Mouse (Mus musculus): Measurements from ENCODE around the gene Olfr1454. TPM values are rescaled to one million over a fixed set of nuclear protein-coding genes. Genes with fewer than 3 reads are reported as not detected.

The Olfr1454 gene
- not detected in 2 replicates for total RNA-seq (2023)

DNA sequence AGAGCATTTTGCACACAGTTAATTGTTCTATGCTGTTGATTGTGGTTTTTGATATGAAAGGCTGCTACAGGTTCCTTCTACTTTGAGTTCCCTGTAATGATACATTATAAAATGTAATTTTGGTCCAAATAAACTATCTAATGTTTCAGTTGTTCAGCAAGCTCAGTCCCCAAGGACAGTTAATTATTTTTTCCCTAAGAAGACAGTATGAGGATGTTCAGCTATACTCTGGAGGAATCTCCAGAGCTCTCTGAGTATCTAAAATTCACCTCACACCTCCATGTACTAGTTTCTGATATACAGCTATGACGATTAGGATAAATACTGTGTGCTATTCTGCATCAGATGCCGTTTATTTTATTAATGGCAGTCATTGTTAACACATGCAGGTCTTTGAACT, at the start of gene Olfr1454:
Gene Olfr1454 (plus strand): TSS at position 301 of the 400 bp plus-strand sequence.

DNA sequence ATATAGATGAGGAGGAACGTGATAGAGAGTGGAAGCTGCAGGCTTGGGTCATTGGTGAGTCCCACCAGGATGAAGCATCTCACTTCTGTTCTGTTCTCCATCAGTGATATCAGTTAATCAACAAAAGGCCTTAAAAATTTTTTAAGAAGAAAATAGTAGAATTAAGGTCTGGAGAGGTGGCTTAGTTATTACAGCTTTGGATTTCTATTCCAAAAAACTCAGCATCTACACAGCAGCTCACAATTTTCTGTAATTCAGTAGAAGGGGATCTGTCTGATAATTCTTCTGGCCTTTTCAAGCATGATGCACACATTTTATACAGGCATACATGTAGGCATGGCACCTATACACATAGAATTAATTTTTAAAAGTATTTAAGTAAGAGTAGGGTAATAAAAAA, 32.2 kb upstream of the Olfr1454 start, which contains the start of gene Olfr1453:
Gene Olfr1453 (minus strand): TSS at position 101 of the 400 bp plus-strand sequence.

GRCm38 (mm10) chr19:13097791-13098190, 37.4 kb downstream of the Olfr1454 start, which contains the start of gene Olfr1457:
Gene Olfr1457, minus strand, starts transcription at chr19:13097891.

GRCm38 (mm10) chr19:13106675-13107074, 46.3 kb downstream of the Olfr1454 start, which contains the start of gene Olfr1458:
Gene Olfr1458, minus strand, starts transcription at chr19:13106775.

Other genes starting within 250 kb of the Olfr1454 start
- gene Gm5244, start 213.9 kb upstream of the Olfr1454 start, total RNA-seq (2023): 0.66 TPM in 1 of 2 replicates, not detected in the other
- not detected in 2 replicates for gene Olfr1444, start 203.3 kb upstream of the Olfr1454 start, total RNA-seq (2023)
- not detected in 2 replicates for gene Olfr1445, start 176.8 kb upstream of the Olfr1454 start, total RNA-seq (2023)
- not detected in 2 replicates for gene Olfr1446, start 167.1 kb upstream of the Olfr1454 start, total RNA-seq (2023)
- gene Olfr1447, start 156.9 kb upstream of the Olfr1454 start, total RNA-seq (2023): not detected in 2 replicates
- gene Olfr1448, start 136.2 kb upstream of the Olfr1454 start, total RNA-seq (2023): not detected in 2 replicates
- gene Olfr1449, start 129.8 kb upstream of the Olfr1454 start, total RNA-seq (2023): not detected in 2 replicates
- not detected in 2 replicates for gene Olfr1450, start 110.4 kb upstream of the Olfr1454 start, total RNA-seq (2023)
- gene Olfr1451, start 65.6 kb upstream of the Olfr1454 start, total RNA-seq (2023): not detected in 2 replicates
- not detected in 2 replicates for gene Olfr1453, start 32.3 kb upstream of the Olfr1454 start, total RNA-seq (2023)
- gene Olfr1457, start 37.3 kb downstream of the Olfr1454 start, total RNA-seq (2023): not detected in 2 replicates
- not detected in 2 replicates for gene Olfr1458, start 46.2 kb downstream of the Olfr1454 start, total RNA-seq (2023)
- gene Olfr1459, start 88.9 kb downstream of the Olfr1454 start, total RNA-seq (2023): 0.09 and 0.11 TPM in 2 replicates
- gene Olfr1461, start 102.4 kb downstream of the Olfr1454 start, total RNA-seq (2023): not detected in 2 replicates
- not detected in 2 replicates for gene Olfr1462, start 125.1 kb downstream of the Olfr1454 start, total RNA-seq (2023)
- gene Olfr1463, start 170.7 kb downstream of the Olfr1454 start, total RNA-seq (2023): not detected in 2 replicates

Measured in neutrophil, adult 65 days (primary cell).